Mouse (Mus musculus) small intestine, adult 2 months (tissue): ENCODE measurements around the gene Gif. TPM values are rescaled to one million over a fixed set of nuclear protein-coding genes. Genes with fewer than 3 reads are reported as not detected.

Source experiments
- H3K27ac ChIP-seq: fragments of 200-500 bp; 2 replicates; pipeline ENCODE4 v1.5.1; 2012; ENCODE audit warnings: low read depth, low read length, control low read depth, inconsistent platforms; ENCODE audit not compliant: insufficient read depth
- H3K27me3 ChIP-seq: fragments of 200-500 bp; 2 replicates; pipeline ENCODE4 v1.6.1; 2012; ENCODE audit warnings: mild to moderate bottlenecking, moderate library complexity, low read length, inconsistent platforms; ENCODE audit not compliant: control insufficient read depth, insufficient read depth
- H3K36me3 ChIP-seq: fragments of 200-500 bp; 2 replicates; pipeline ENCODE4 v1.6.1; 2012; ENCODE audit warnings: mild to moderate bottlenecking, low read length, control low read depth, inconsistent platforms; ENCODE audit not compliant: control insufficient read depth, insufficient read depth
- H3K4me1 ChIP-seq: fragments of 200-500 bp; 2 replicates; pipeline ENCODE4 v1.6.1; 2012; ENCODE audit warnings: low read length, inconsistent platforms, mixed read lengths; ENCODE audit not compliant: control insufficient read depth, insufficient read depth, insufficient read length
- H3K4me3 ChIP-seq: fragments of 200-500 bp; 2 replicates; pipeline ENCODE4 v1.5.1; 2012; ENCODE audit warnings: low read depth, mild to moderate bottlenecking, control low read depth, inconsistent platforms, low read length, moderate library complexity
- CTCF ChIP-seq: fragments of 200-500 bp; IDR thresholded peaks from 2 replicates; pipeline ENCODE4 v1.5.1; 2012; ENCODE audit warnings: low read depth, mild to moderate bottlenecking, control low read depth, inconsistent platforms, low read length, moderate library complexity, mixed read lengths; ENCODE audit not compliant: insufficient replicate concordance, insufficient read length; ENCODE audit errors: extremely low read depth
- POLR2A ChIP-seq: fragments of 200-500 bp; IDR thresholded peaks from 2 replicates; pipeline ENCODE4 v1.6.1; 2012; ENCODE audit warnings: low read depth, mild to moderate bottlenecking, control low read depth, inconsistent platforms, low read length, moderate library complexity
- WGBS: fragments of 180-500 bp; shearing (Covaris S2); methylation state at CpG from one replicate; pipeline ENCODE4 v1.1.7; 2018; 5-methylcytosine and 5-hydroxymethylcytosine counted together
- polyA plus RNA-seq: library from polyadenylated mRNA; depleted of rRNA; stranded (reverse); fragments of >200 nt; gene quantifications from 2 replicates; pipeline ENCODE4 v1.2.3, GENCODE M21; 2012

Gif gene
- polyA plus RNA-seq, 1 experiment = 0.09 TPM

DNA sequence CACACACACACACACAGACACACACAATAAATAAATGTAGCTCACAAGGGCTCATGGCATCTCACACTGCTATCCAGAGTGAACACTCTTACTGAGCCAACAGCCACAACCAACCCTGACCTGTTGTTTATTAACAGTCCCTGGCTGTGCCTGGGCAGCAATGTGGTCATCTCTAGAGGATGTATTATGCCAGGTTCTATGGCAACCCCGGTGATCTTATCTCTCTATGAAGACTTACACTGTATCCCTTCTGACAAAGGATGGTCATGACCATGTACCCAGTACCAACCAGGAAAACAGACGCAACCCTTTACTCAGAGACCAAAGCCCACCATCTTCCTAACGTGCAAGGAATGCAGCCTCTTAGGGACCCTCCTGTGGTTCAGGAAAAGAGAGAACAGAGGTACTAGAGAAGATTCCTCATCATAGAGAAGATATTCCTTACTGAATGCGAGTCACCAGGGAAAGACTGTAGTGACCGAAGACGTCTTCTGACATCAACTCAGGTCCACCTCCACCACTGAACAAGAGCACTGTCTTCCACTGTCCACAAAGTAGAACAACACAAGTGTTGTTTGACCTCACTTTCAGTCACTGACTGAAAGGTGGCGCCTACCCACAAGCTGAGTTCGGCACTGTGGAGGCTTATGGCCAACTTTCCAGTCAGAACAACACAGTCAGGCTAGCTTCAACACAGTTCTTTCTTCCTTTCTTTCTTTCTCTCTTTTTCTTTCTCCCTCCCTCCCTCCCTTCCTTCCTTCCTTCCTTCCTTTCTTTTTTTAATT lies 53.4 kb downstream of the Gif start:
- no peak for TF ChIP-seq CTCF
- no peak for TF ChIP-seq POLR2A
- H3K27me3 ChIP-seq = no peaks in the 10 kb centered on the region
- H3K4me1 ChIP-seq = no peaks in the 10 kb centered on the region
- H3K27ac ChIP-seq = no peak overlapping the region
- 66% methylated on average over 8 of the region's 8 CpGs for WGBS
- peaks cover 14% of the 10 kb centered on the region for H3K36me3 ChIP-seq
- no peak overlapping the region for H3K4me3 ChIP-seq

DNA sequence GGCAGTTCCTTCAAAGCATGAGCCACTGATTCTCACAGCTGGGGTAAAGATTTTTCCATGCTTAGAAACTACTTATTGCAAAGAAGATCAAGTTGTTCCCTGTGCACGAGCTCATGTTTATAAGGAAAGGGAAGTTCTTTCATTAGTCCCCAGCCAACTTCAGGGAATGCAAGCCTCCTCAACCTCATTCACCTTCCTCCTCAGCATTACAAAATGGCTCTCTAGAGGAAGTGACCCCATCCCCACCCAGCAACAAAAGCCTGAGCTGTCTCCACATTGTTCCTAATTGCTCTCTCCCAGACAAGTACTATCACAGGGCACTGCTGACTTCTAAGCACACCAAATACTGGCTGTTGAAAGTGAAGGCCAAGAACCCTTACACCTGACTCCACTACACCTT lies 57.1 kb downstream of the Gif start:
- 63% methylated on average over 1 of the region's 1 CpGs for WGBS
- Histone ChIP-seq H3K27ac (no peak overlapping the region), H3K4me1 (no peaks in the 10 kb centered on the region), H3K27me3 (no peaks in the 10 kb centered on the region), H3K4me3 (no peak overlapping the region), H3K36me3 (peaks cover 14% of the 10 kb centered on the region)
- no peak for TF ChIP-seq POLR2A
- TF ChIP-seq CTCF = no peak

DNA sequence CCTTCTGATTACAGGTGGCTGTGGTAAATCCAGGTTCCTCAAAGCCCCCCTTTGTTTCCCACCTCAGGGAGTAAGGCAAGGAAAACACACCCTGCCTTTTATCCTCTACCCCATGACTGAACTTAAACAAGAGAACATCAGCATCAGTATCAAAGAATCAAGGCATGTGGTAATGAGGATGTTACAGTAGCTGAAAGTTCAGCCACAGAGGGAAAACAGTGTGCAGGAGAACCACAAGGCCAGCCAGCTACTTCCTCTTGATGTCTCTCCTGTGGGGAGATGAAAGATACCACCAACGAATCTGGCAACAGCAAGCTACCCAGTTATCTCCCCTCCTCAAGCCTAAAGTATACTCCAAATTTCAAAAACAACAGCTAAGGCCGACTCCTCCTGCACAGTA lies 59.9 kb downstream of the Gif start:
- H3K4me3 ChIP-seq = no peak overlapping the region
- 54% methylated on average over 2 of the region's 2 CpGs for WGBS
- H3K4me1 ChIP-seq = peaks cover 3% of the 10 kb centered on the region; the same call in 1 of the 2 replicates
- TF ChIP-seq POLR2A (no peak), CTCF (no peak)
- H3K36me3 ChIP-seq = peaks cover 13% of the 10 kb centered on the region
- no peaks in the 10 kb centered on the region for H3K27me3 ChIP-seq
- H3K27ac ChIP-seq = no peak overlapping the region

DNA sequence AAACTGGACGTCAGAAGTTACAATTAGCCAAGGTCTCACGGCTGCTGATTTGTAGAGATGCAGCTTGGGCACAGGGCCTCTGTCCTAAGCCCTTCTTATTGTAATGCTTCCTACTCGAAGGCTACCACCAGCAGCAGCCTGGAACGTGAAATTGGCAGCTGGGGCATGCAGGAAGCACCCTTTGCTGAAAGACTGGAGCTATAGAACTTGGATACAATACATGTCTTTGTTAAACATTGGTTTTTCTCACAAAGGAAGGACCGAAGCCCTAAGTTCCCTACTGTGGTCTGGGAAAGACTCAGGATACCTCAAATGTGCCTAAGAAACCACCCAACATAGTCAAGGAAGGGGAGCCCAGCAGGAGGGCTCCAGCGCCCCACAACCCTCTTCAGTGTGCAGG lies 60.5 kb downstream of the Gif start:
- 76% methylated on average over 6 of the region's 6 CpGs for WGBS

DNA sequence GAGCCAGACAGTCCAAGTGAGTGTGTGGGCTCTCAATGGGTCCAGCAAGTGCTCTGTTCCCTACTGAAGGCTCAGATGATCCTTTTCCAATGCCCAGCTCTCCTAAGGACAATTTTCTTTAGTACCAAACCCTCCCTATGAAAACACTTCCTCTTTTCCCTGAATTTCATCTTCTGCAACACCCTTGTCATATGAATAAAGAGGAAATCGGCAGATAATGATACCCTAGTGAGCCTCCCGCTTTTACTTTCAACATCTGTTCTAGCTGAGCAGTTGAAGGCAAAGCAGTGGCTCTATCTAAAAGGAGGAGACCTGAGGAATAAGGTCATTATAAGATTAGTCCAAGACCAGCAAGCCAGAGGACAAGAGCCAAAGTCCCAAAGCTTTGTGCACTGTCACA lies 61.1 kb downstream of the Gif start:
- H3K4me3 ChIP-seq = no peak overlapping the region
- TF ChIP-seq CTCF (no peak), POLR2A (no peak)
- WGBS = 77% methylated on average over 2 of the region's 2 CpGs
- H3K4me1 ChIP-seq = peaks cover 6% of the 10 kb centered on the region; the same call in 1 of the 2 replicates
- no peak overlapping the region for H3K27ac ChIP-seq
- no peaks in the 10 kb centered on the region for H3K27me3 ChIP-seq
- 0 out of 2 replicates have a peak, but pooled peaks cover 4% of the 10 kb centered on the region for H3K36me3 ChIP-seq

More for the DNA sequence above, 60.5 kb downstream of the Gif start:
- H3K27ac ChIP-seq = no peak overlapping the region
- no peak overlapping the region for H3K4me3 ChIP-seq
- H3K27me3 ChIP-seq = no peaks in the 10 kb centered on the region
- TF ChIP-seq CTCF (no peak), POLR2A (no peak)
- H3K36me3 ChIP-seq = peaks cover 10% of the 10 kb centered on the region; the same call in 1 of the 2 replicates
- peaks cover 3% of the 10 kb centered on the region; the same call in 1 of the 2 replicates for H3K4me1 ChIP-seq

DNA sequence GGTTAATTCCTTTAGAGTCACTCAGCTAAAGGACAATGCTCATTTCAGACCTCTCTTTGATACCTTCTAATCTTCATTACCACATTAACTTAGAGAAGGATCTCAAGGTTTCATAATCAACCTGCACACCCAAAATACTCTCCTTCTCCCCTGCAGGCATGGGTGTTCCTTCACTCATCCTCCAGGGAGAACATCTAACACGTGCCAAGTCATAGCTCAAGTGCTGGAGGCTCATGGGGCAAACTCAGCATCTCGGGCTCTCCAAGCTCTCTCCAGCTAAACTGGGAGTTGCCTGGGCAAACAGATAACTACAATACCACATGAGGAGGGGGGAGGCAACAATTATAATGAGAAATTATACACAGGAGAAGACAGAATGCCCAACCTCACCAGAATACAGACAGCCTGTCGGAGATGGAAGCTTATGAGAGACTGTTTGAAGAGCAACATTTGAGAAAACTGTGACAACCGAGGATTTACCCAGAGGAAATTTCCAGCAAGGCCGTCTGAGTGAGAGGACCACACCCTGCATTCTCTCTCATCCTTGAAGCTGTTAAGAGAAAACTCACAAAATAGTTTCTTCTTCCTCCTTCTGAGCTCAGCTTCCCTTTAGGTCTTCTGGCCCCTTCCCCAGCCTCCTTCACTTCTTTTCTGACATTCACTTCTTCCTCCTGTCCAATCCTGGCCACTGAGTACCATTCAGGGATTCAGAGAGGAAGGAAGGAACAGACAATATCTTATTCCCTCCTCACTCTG lies 62.8 kb downstream of the Gif start:
- TF ChIP-seq CTCF (no peak), POLR2A (no peak)
- H3K27ac ChIP-seq = 0 out of 2 replicates have a peak overlapping the region, but pooled peaks have one; percentile 22
- 56% methylated on average over 5 of the region's 5 CpGs for whole genome bisulfite sequencing

DNA sequence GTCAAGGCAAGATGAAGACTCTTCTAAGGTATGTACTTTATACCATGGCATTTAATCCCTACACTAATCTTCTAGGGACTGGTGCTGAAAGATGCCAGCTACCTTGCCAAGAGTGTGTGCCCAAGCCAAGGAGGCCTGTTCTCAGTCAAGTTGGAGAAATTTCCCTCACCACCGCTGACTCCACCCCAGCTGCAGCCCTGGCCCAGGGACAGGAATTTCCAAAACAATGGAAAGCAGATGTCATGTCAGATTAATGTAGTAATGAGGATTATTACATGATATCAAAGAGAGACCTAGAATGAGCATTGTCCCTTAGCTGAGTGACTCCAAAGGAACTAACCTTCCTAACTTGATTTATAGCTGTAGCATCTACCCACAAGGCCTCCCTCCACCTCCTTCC lies 63.5 kb downstream of the Gif start:
- no peaks in the 10 kb centered on the region for H3K27me3 ChIP-seq
- TF ChIP-seq CTCF = no peak
- H3K36me3 ChIP-seq = 0 out of 2 replicates have a peak, but pooled peaks cover 3% of the 10 kb centered on the region
- H3K4me1 ChIP-seq = peaks cover 22% of the 10 kb centered on the region; the same call in 1 of the 2 replicates
- 0 out of 2 replicates have a peak overlapping the region, but pooled peaks have one; percentile 22 for H3K27ac ChIP-seq
- H3K4me3 ChIP-seq = no peak overlapping the region
- WGBS = 67% methylated on average over 1 of the region's 1 CpGs

More for the DNA sequence above, 62.8 kb downstream of the Gif start:
- Histone ChIP-seq H3K36me3 (0 out of 2 replicates have a peak, but pooled peaks cover 3% of the 10 kb centered on the region), H3K4me1 (peaks cover 18% of the 10 kb centered on the region; the same call in 1 of the 2 replicates), H3K4me3 (no peak overlapping the region), H3K27me3 (no peaks in the 10 kb centered on the region)
